Mouse (Mus musculus) cerebellum, adult 2 months (tissue): ENCODE measurements at regions not wholly inside any gene's neighbourhood (a gene's known extent, or its start where the extent isn't known, plus 50 kb on each side); places are given as distances from the start of the nearest gene placed in this dataset.
"Not testable (repeated sequence)": the region's sequence is repeated elsewhere in the genome, so short reads cannot be mapped to it uniquely, and the experiment has no call there.

ENCODE experiments used
- DNase-seq, 2 experiments: peaks; one replicate each; pipeline ENCODE4 v3.0.0; 2021
- H3K27ac ChIP-seq: fragments of 200-500 bp; 2 replicates; pipeline ENCODE4 v1.5.1; 2012; ENCODE audit warnings: low read length, control low read depth, inconsistent platforms; ENCODE audit not compliant: insufficient read depth
- H3K27me3 ChIP-seq: fragments of 200-500 bp; 2 replicates; pipeline ENCODE4 v1.6.1; 2012; ENCODE audit warnings: inconsistent platforms, mild to moderate bottlenecking, low read length, moderate library complexity; ENCODE audit not compliant: control insufficient read depth, insufficient read depth
- H3K4me1 ChIP-seq: fragments of 200-500 bp; 2 replicates; pipeline ENCODE4 v1.6.1; 2011; ENCODE audit warnings: low read length; ENCODE audit not compliant: control insufficient read depth, insufficient read depth
- H3K4me3 ChIP-seq: fragments of 200-500 bp; replicated peaks from 2 replicates; pipeline ENCODE3; 2011; ENCODE audit warnings: mild to moderate bottlenecking, low read depth, low read length, control low read depth; ENCODE audit not compliant: insufficient read depth
- CTCF ChIP-seq: fragments of 200-500 bp; IDR thresholded peaks from 2 replicates; pipeline ENCODE4 v1.5.1; 2011; ENCODE audit warnings: low read depth, mild to moderate bottlenecking, control low read depth, low read length, moderate library complexity, borderline replicate concordance; ENCODE audit not compliant: insufficient read depth
- POLR2A ChIP-seq: fragments of 200-500 bp; IDR thresholded peaks from 2 replicates; pipeline ENCODE4 v1.6.1; 2011; ENCODE audit warnings: low read length, control low read depth, borderline replicate concordance; ENCODE audit not compliant: insufficient read depth
- WGBS: fragments of 180-500 bp; shearing (Covaris S2); methylation state at CpG from one replicate; pipeline ENCODE4 v1.1.7; 2018; 5-methylcytosine and 5-hydroxymethylcytosine counted together

DNA sequence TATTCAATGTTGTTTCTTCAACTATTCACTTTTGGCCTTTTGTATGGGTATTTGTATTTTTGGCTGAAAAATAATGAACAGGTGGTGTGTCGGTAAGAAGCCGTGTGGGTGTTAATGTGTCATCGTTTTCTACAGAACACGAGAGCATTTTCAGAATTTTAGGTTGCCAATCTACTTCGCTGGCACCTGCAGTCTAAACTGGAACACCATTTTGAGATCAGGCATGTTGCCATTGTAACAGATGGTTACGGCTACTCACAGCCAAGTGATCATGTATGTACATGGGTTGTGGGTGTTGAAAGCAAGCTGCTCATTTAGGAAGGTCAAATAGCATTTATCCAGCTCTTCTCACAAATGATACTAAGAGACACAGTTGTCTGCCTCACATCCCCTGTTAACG, 167.2 kb upstream of the Gm21833 start:
- 8% methylated on average over 7 of the region's 7 CpGs for WGBS

GRCm38 (mm10) chr16:82674926-82675325, 153.3 kb upstream of the Gm21833 start:
- Histone ChIP-seq H3K27me3 (no peaks in the 10 kb centered on the region), H3K4me1 (no peaks in the 10 kb centered on the region), H3K27ac (no peak overlapping the region), H3K4me3 (no peak overlapping the region)
- 98% methylated on average over 1 of the region's 1 CpGs for WGBS
- no peak for TF ChIP-seq CTCF
- no peak for TF ChIP-seq POLR2A
- no peak for DNase-seq

More for the DNA sequence above, 167.2 kb upstream of the Gm21833 start:
- TF ChIP-seq CTCF (no peak), POLR2A (no peak)
- peak; percentile 89 to 98 for DNase-seq
- H3K27me3 ChIP-seq: no peaks in the 10 kb centered on the region
- H3K27ac ChIP-seq: no peak overlapping the region
- H3K4me3 ChIP-seq: no peak overlapping the region
- H3K4me1 ChIP-seq: no peaks in the 10 kb centered on the region; the same call in 1 of the 2 replicates

DNA sequence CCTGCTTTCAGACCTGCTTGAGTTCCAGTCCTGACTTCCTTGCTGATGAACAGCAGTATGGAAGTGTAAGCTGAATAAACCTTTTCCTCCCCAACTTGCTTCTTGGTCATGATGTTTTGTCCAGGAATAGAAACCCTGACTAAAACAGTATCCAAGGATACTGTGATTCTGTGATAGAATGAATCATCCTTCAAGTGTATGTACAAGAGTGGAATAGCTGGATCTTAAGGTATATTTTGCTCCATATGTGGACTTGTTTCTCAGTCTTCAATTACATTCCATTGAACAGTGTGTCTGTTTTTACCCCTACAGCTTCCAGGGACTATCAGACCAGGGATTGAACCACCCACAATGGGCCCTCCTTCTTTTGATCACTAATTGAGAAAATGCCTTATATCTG, 145.1 kb upstream of the Gm21833 start:
- not testable (repeated sequence) for H3K4me1 ChIP-seq, H3K4me3 ChIP-seq, H3K27ac ChIP-seq, DNase-seq, H3K27me3 ChIP-seq

DNA sequence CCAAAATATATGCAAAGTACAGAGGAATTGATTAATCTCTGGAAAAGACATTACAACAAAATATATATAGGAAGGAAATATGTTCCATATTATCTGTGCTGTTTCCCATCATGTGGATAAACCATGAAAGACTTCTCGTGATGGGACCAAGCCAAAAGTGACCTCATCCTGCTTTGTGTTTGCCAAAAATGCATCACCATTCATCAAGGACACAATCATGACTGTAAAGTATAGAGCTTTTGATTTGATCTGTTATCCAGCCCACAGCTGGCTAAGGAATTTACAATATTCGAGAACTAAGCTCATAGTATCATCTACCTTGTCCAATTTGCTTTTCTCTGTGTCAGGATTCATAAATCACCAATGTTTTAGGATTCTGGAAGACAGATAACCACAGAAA, 127.3 kb upstream of the Gm21833 start:
- no peak for TF ChIP-seq POLR2A
- no peak for TF ChIP-seq CTCF
- H3K27me3 ChIP-seq: no peaks in the 10 kb centered on the region
- peak in 1 of 2 experiments; percentile 13 for DNase-seq
- H3K4me3 ChIP-seq: no peak overlapping the region
- H3K4me1 ChIP-seq: no peaks in the 10 kb centered on the region
- H3K27ac ChIP-seq: no peak overlapping the region
- 67% methylated on average over 2 of the region's 2 CpGs for WGBS

GRCm38 (mm10) chr16:82711161-82711560, 117.0 kb upstream of the Gm21833 start:
- H3K27ac ChIP-seq: no peak overlapping the region
- DNase-seq: peak; percentile 72 to 92
- TF ChIP-seq CTCF (no peak), POLR2A (no peak)
- H3K27me3 ChIP-seq: no peaks in the 10 kb centered on the region
- no peak overlapping the region for H3K4me3 ChIP-seq
- H3K4me1 ChIP-seq: no peaks in the 10 kb centered on the region

DNA sequence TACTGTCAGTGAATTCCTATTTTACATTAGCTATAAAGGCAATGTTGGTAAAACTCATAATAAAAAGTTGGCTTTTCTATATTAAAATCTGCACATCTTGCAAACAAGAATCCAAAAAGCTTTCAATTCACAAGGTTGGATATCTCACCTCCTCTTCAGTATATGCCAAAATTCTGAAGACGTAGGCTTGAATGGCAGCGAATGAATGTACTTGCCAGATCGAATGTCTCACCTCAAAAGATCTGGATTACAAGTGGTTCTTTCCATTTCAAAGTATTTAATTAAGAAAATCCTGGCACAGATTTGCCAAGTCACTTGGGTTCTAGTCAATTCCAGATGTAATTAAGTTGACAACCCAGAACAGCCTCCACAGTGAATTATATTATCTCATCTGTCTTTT, 94.1 kb upstream of the Gm21833 start:
- DNase-seq: no peak
- Histone ChIP-seq H3K27me3 (no peaks in the 10 kb centered on the region), H3K27ac (no peak overlapping the region), H3K4me1 (no peaks in the 10 kb centered on the region), H3K4me3 (no peak overlapping the region)
- TF ChIP-seq CTCF (no peak), POLR2A (no peak)
- 71% methylated on average over 3 of the region's 3 CpGs for WGBS

GRCm38 (mm10) chr16:82758466-82758865, 69.7 kb upstream of the Gm21833 start:
- no peak overlapping the region for H3K27ac ChIP-seq
- no peaks in the 10 kb centered on the region for H3K4me1 ChIP-seq
- WGBS: 87% methylated on average over 4 of the region's 4 CpGs
- H3K4me3 ChIP-seq: no peak overlapping the region
- DNase-seq: no peak
- no peak for TF ChIP-seq POLR2A
- TF ChIP-seq CTCF: no peak
- H3K27me3 ChIP-seq: no peaks in the 10 kb centered on the region
